Mouse (Mus musculus): ENCODE measurements around the gene Il16. TPM values are rescaled to one million over a fixed set of nuclear protein-coding genes. Genes with fewer than 3 reads are reported as not detected.
"Not testable (repeated sequence)": the region's sequence is repeated elsewhere in the genome, so short reads cannot be mapped to it uniquely, and the experiment has no call there.

The Il16 gene
- total RNA-seq, 2 experiments from 2014 or later, result 8.5 to 8.8 TPM

GRCm38 (mm10) chr7:83736341-83737115 is 9.0 kb downstream of the Il16 start:
- DNase-seq (ENCODE audit: low spot score in 2 of 2), result no peak

GRCm38 (mm10) chr7:83735108-83735781 is 10.3 kb downstream of the Il16 start:
- DNase-seq (ENCODE audit: low spot score in 2 of 2), result no peak

DNA sequence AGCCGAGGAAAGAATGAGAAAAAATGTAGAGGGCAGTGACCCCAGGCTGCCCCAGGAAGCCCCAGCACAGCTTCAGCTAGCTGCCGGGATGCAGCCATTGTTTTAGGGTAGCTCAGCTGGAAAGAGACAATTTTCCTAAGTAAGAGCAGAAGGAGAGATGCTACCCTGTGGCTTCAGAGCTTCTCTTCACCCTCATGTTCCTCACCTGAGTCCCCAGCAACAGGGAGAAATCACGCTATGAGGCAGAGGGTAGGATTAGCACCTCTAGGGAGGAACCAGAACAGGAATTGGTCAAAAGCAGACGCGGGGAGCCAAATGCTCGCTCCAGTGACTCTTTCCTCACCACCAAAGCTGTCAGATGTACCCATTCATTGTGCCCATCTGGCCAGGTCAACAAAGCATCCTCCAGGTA is 10.8 kb downstream of the Il16 start:
- no peak for DNase-seq (ENCODE audit: low spot score in 2 of 2)

GRCm38 (mm10) chr7:83734246-83734645 is 11.3 kb downstream of the Il16 start:
- DNase-seq (ENCODE audit: low spot score in 2 of 2), result no peak

DNA sequence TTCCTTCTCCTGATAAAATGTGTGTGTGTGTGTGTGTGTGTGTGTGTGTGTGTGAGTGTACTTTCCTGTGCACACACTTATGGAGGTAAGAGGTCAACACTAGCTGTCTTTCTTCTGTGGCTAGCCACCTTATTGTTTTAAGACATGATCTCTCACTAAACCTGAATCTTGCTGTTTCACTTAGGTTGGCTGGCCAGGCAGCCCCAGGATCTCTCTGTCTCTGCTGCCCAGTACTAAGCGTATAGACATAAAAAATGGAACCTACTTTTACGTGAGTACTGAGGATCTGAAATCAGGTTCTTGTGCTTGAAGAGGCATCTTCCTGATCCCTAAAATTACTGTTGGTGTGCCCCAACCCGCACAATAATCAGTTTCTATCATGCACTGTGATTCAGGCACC is 12.7 kb downstream of the Il16 start:
- no peak for DNase-seq (ENCODE audit: low spot score in 2 of 2)

- DNase-seq (ENCODE audit: low spot score in 2 of 2), result no peak
These were observed 13.4 kb downstream of the Il16 start for GRCm38 (mm10) chr7:83731961-83732666.

DNA sequence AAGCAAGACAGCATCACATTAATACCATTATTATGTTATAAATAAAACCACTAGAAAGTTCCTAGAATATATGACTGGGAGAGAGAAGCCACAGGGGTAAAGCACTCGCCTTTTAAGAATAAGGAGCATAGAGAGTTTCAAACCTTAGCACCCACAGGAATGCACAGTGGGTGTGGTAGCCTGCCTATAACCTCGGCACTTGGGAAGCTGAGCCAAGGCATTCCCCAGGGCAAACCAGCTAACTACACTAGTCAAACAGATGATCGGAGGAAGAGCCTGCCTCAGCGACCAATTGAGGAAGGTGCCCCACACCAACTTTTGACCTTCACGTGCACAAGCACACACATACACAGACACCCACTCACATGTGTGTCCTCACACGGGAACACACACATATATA is 14.2 kb downstream of the Il16 start:
- DNase-seq (ENCODE audit: low spot score in 2 of 2), result no peak

- no peak for DNase-seq (ENCODE audit: low spot score in 2 of 2)
These were observed 18.4 kb downstream of the Il16 start for GRCm38 (mm10) chr7:83726936-83727632.

DNA sequence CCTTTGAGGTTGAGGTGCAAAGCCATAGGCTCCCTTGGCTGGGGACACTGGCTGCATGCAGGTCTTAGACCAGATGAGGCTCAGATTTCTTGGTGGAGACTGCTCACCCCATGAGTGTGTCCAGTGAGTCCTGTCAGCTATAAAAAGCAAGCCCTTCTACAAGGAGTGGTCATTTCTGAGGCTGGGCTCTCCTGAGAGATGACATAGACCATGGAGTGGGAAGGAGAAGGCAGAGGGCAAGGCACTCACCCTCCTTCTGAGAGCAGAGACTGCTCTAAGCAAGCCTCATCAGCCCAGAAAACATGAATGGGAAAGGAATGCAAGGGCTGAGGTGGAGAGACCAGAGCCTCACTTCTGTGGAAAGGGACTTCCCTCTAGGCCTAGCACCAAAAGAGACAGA is 19.7 kb downstream of the Il16 start:
- DNase-seq (ENCODE audit: low spot score in 2 of 2), result no peak

- no peak for DNase-seq (ENCODE audit: low spot score in 2 of 2)
These were observed 21.0 kb downstream of the Il16 start for GRCm38 (mm10) chr7:83724541-83724940.

GRCm38 (mm10) chr7:83723954-83724353 is 21.6 kb downstream of the Il16 start:
- DNase-seq (ENCODE audit: low spot score in 2 of 2), result no peak

- DNase-seq (ENCODE audit: low spot score in 2 of 2), result no peak
These were observed 22.3 kb downstream of the Il16 start for GRCm38 (mm10) chr7:83723221-83723620.

GRCm38 (mm10) chr7:83722485-83722884 is 23.0 kb downstream of the Il16 start:
- no peak for DNase-seq (ENCODE audit: low spot score in 2 of 2)

DNA sequence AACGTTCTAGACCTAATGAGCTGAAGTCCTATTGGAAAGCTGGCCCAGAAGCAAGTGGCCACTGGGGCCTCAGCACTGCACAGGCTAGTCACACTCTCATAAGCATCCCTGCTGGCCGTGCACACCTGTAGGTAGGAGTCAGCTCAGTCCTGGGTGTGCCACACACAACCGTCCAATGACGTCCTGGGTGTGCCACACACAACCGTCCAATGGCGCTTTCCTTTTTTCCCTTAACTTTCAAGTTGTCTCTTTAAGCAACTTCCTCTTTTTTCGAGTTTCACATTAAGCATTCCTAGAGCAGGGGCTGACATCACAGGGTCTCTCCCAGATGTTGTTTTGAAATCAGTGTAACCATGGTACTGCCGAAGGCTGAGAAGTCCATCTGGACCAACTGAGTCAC is 25.3 kb downstream of the Il16 start:
- no peak for DNase-seq (ENCODE audit: low spot score in 2 of 2)

GRCm38 (mm10) chr7:83717021-83717725 is 28.4 kb downstream of the Il16 start:
- no peak for DNase-seq (ENCODE audit: low spot score in 2 of 2)

GRCm38 (mm10) chr7:83713639-83714038 is 31.9 kb downstream of the Il16 start:
- DNase-seq (ENCODE audit: low spot score in 2 of 2), result no peak

- not testable (repeated sequence) for DNase-seq (ENCODE audit: low spot score in 2 of 2)
These were observed 33.8 kb downstream of the Il16 start for GRCm38 (mm10) chr7:83711676-83712259.

- DNase-seq (ENCODE audit: low spot score in 2 of 2), result no peak
These were observed 42.3 kb downstream of the Il16 start for GRCm38 (mm10) chr7:83703046-83703775.

- no peak for DNase-seq (ENCODE audit: low spot score in 2 of 2)
These were observed 46.3 kb downstream of the Il16 start for GRCm38 (mm10) chr7:83699066-83699745.
